Comparison of ENCODE assay signal across 24 mouse cellular contexts in genomic region chr6:94287387-94287786, GRCm38 (mm10). TPM values are rescaled to one million over a fixed set of nuclear protein-coding genes. Genes with fewer than 3 reads are reported as not detected.
DNase-seq lines count a peak whose midpoint lies in the region; ATAC-seq and TF ChIP-seq lines count a peak whose summit lies in the region.
"Had no signal": no experiment of that assay in that cellular context is flagged by ENCODE, and none has a peak within 500 bp of the region (broad histone marks: within the 10 kb centered on the region; RNA-seq: fewer than 3 reads in every experiment).

No protein-coding gene starts in this region.

- no peaks in the 10 kb centered on the region for H3K27me3 ChIP-seq in kidney, postnatal 0 days (ENCODE audit: insufficient read depth, low read length)
- H3K27me3 ChIP-seq: CH12.LX; embryonic facial prominence, embryonic 15.5 days; heart, embryonic 15.5 days; kidney, embryonic 15.5 days; midbrain, embryonic 15.5 days; neural tube, embryonic 12.5 days had no signal

- H3K9me3 ChIP-seq in kidney, postnatal 0 days (replicated peaks; ENCODE audit: low read length) = no peaks in the 10 kb centered on the region
- no peaks in the 10 kb centered on the region for H3K9me3 ChIP-seq in ES-E14 (ENCODE audit: control insufficient read depth, insufficient read depth, low read depth, low read length)
- H3K9me3 ChIP-seq: heart, embryonic 15.5 days; liver, embryonic 15.5 days; midbrain, embryonic 15.5 days had no signal

- peak; percentile 26; the same call in 1 of the 2 replicates for TF ChIP-seq CTCF in kidney, postnatal 0 days (IDR thresholded peaks at IDR 0.05; ENCODE audit: low read depth)
- TF ChIP-seq CTCF in lung, adult 2 months (IDR thresholded peaks at IDR 0.05; ENCODE audit: insufficient read depth, low read length) = peak; percentile 36; the same call in 1 of the 2 replicates

- no peak for TF ChIP-seq POLR2A in lung, adult 2 months (IDR thresholded peaks at IDR 0.05; ENCODE audit: borderline replicate concordance, extremely low read depth, low read depth, low read length)

- H3K4me2 ChIP-seq in kidney, postnatal 0 days (ENCODE audit: low read length) = no peak overlapping the region
- H3K4me2 ChIP-seq: embryonic facial prominence, embryonic 15.5 days; heart, embryonic 15.5 days; hindbrain, embryonic 14.5 days; kidney, embryonic 15.5 days; liver, embryonic 15.5 days; midbrain, embryonic 15.5 days; neural tube, embryonic 12.5 days had no signal

- in situ Hi-C loops in ES-E14 (cut with MboI; ENCODE audit: low sequenced_read_pairs in 2 of 2, unreplicated experiment in 2 of 2) = no loop called here

- no peak overlapping the region for H3K4me3 ChIP-seq in kidney, postnatal 0 days (replicated peaks; ENCODE audit: low read depth, low read length)
- no peak overlapping the region for H3K4me3 ChIP-seq in lung, adult 2 months (replicated peaks; ENCODE audit: extremely low read depth, low read depth, low read length)
- no peak overlapping the region for H3K4me3 ChIP-seq in ES-E14 (ENCODE audit: insufficient read depth in 1 of 2, low read depth in 1 of 2, low read length in 2 of 2, poor library complexity in 1 of 2, severe bottlenecking in 1 of 2)
- H3K4me3 ChIP-seq: embryonic facial prominence, embryonic 15.5 days; heart, embryonic 15.5 days; kidney, embryonic 15.5 days; liver, embryonic 15.5 days; midbrain, embryonic 15.5 days; neural tube, embryonic 12.5 days had no signal

- no peaks in the 10 kb centered on the region for H3K36me3 ChIP-seq in kidney, postnatal 0 days (ENCODE audit: insufficient read depth, low read length)
- H3K36me3 ChIP-seq in ES-E14 (ENCODE audit: control insufficient read depth, insufficient read depth, low read length, poor library complexity, severe bottlenecking) = no peaks in the 10 kb centered on the region
- H3K36me3 ChIP-seq: embryonic facial prominence, embryonic 15.5 days; heart, embryonic 15.5 days; kidney, embryonic 15.5 days; liver, embryonic 15.5 days; midbrain, embryonic 15.5 days; neural tube, embryonic 12.5 days had no signal

- no peak for ATAC-seq in kidney, postnatal 0 days (replicated peaks; ENCODE audit: low FRiP score, low read depth)
- no peak for ATAC-seq in erythroid progenitor cell, adult 5-6 weeks (replicated peaks; ENCODE audit: low FRiP score, poor library complexity, severe bottlenecking)
- ATAC-seq: forebrain, embryonic 16.5 days; midbrain, embryonic 15.5 days had no signal

- no peak overlapping the region for H3K9ac ChIP-seq in kidney, postnatal 0 days (ENCODE audit: low read depth, low read length)
- no peak overlapping the region for H3K9ac ChIP-seq in ES-E14 (ENCODE audit: insufficient read depth, low read depth, low read length, poor library complexity, severe bottlenecking)
- H3K9ac ChIP-seq: embryonic facial prominence, embryonic 15.5 days; heart, embryonic 15.5 days; hindbrain, embryonic 14.5 days; kidney, embryonic 15.5 days; liver, embryonic 15.5 days; midbrain, embryonic 15.5 days; neural tube, embryonic 12.5 days had no signal

- no peak overlapping the region for H3K27ac ChIP-seq in kidney, postnatal 0 days
- no peak overlapping the region for H3K27ac ChIP-seq in ES-E14 (ENCODE audit: insufficient read depth, low read depth, low read length, poor library complexity, severe bottlenecking)
- H3K27ac ChIP-seq: embryonic facial prominence, embryonic 15.5 days; heart, embryonic 15.5 days; hindbrain, embryonic 14.5 days; kidney, embryonic 15.5 days; liver, embryonic 15.5 days; midbrain, embryonic 15.5 days; neural tube, embryonic 12.5 days had no signal

- peaks cover 7% of the 10 kb centered on the region; the same call in 1 of the 2 replicates for H3K4me1 ChIP-seq in kidney, postnatal 0 days (replicated peaks; ENCODE audit: insufficient read depth, low read length)
- no peaks in the 10 kb centered on the region for H3K4me1 ChIP-seq in lung, adult 2 months (ENCODE audit: control insufficient read depth, insufficient read depth, low read length)
- H3K4me1 ChIP-seq in ES-E14 (ENCODE audit: control insufficient read depth in 2 of 2, insufficient read depth in 2 of 2, low read length in 2 of 2, poor library complexity in 1 of 2) = no peaks in the 10 kb centered on the region; a peak in 1 of 4 replicates

- DNase-seq in kidney, postnatal 0 days (ENCODE audit: low spot score) = no peak
- DNase-seq in kidney, postnatal 4 days = no peak
- DNase-seq in lung, adult 2 months = no peak
- DNase-seq in lung, postnatal 10 days = no peak
- DNase-seq in ES-E14 (ENCODE audit: low read depth, low spot score) = no peak
- DNase-seq in right cerebral cortex, postnatal 4 days = no peak
- DNase-seq: adrenal gland, postnatal 36 days; B cell, adult 2 months; cerebellum, adult 9-11 months; gastrocnemius, postnatal 36 days; heart, postnatal 4 days; lung, postnatal 36 days; right cerebral cortex, postnatal 14 days; thymus, postnatal 14 days had no signal

TF ChIP-seq in ES-E14, 5 proteins besides CTCF, POLR2A, EP300 and RAD21:
- TF ChIP-seq HCFC1 (IDR thresholded peaks at IDR 0.05; ENCODE audit: borderline replicate concordance, insufficient read depth, low read length) (no peak), ZC3H11A (IDR thresholded peaks at IDR 0.05; ENCODE audit: borderline replicate concordance, low read depth, low read length) (0 out of 2 replicates have a peak, but pooled peaks have one; percentile 41), CHD2 (IDR thresholded peaks at IDR 0.05; ENCODE audit: low read depth, low read length) (no peak), MAFK (IDR thresholded peaks at IDR 0.05; ENCODE audit: insufficient read depth, low read depth, low read length) (no peak), ZNF384 (IDR thresholded peaks at IDR 0.05; ENCODE audit: low read depth, low read length) (no peak)

RNA-seq across cellular contexts. Expression of gene Magi1, which starts 3.7 kb away (rescaled TPM):
- 6.2 TPM in 2 replicates for polyA plus RNA-seq in kidney, postnatal 0 days (2015; fragmentation: Nextera tagmentation; extraction: Ambion mirVana)
- 9.4 and 12.3 TPM in 2 replicates for polyA plus RNA-seq in lung, adult 2 months (2012; rRNA removed)
- total RNA-seq in ES-E14 (2012; rRNA removed) = 14.6 and 17.4 TPM in 2 replicates
- not detected in 2 replicates for total RNA-seq in erythroid progenitor cell, adult 5-6 weeks (2015; ENCODE audit: low replicate concordance)
- not detected in 2 replicates for total RNA-seq in erythroid progenitor cell, adult 5-6 weeks (2017; ENCODE audit: low replicate concordance)
- total RNA-seq: CH12.LX had no signal

Comparison
In these comparisons a context has a peak if more than half of its experiments do, and no peak if none do; other contexts are left out.
1. RNA of gene Magi1, which starts 3.7 kb away (total RNA-seq): 14.6 to 17.4 TPM in ES-E14; not detected in erythroid progenitor cell, adult 5-6 weeks; every median in the first group is over 10 times any median in the second.